Mouse (Mus musculus): ENCODE results near the gene Lypd5.

Lypd5 gene

DNA sequence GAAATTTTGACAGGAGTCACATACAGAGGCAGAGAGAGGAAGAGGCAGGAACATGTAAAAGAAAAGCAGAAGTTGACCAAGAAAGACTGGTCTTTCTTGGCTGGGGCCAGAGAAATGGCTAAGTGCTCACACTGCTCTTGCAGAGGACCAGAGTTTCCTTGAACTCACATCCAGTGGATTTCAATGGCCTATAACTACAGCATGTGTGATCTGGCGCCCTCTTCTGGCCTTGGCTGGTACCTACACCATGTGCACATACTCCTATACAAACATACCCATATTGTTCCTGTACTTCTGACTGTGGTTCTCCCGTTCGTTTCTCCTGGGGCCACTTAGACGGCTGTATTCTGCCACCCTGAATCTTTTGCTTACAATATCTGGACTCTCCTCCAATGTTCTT lies 12.0 kb downstream of the Lypd5 start:
- DNase-seq (ENCODE audit: low read depth) = peak; percentile 35

GRCm38 (mm10) chr7:24363228-24363627 lies 14.2 kb downstream of the Lypd5 start:
- peak; percentile 68 for DNase-seq (ENCODE audit: low read depth)

DNA sequence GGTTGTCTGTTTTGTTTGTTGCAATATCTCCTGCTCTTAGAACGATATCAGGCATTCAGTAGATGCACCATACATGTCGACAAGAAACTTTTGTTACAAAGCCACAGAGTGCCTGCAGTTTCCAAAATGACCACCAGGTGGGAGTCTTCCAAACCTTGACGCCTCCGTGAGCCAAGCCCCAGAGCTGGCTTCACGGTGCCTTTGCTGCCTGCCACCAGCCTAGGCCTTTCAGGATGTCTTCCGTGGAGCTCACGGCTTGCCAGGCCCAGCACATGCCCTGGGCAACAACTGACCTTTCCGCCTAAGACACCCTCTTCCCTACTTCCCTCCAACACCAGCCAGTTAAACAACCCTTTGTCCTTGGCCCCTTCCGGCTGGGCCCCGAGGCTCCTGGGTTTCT lies 15.8 kb downstream of the Lypd5 start:
- DNase-seq (ENCODE audit: low read depth) = peak; percentile 97

- peak; percentile 88 for DNase-seq (ENCODE audit: low read depth)
Observed at GRCm38 (mm10) chr7:24365258-24366014, 16.4 kb downstream of the Lypd5 start.

DNA sequence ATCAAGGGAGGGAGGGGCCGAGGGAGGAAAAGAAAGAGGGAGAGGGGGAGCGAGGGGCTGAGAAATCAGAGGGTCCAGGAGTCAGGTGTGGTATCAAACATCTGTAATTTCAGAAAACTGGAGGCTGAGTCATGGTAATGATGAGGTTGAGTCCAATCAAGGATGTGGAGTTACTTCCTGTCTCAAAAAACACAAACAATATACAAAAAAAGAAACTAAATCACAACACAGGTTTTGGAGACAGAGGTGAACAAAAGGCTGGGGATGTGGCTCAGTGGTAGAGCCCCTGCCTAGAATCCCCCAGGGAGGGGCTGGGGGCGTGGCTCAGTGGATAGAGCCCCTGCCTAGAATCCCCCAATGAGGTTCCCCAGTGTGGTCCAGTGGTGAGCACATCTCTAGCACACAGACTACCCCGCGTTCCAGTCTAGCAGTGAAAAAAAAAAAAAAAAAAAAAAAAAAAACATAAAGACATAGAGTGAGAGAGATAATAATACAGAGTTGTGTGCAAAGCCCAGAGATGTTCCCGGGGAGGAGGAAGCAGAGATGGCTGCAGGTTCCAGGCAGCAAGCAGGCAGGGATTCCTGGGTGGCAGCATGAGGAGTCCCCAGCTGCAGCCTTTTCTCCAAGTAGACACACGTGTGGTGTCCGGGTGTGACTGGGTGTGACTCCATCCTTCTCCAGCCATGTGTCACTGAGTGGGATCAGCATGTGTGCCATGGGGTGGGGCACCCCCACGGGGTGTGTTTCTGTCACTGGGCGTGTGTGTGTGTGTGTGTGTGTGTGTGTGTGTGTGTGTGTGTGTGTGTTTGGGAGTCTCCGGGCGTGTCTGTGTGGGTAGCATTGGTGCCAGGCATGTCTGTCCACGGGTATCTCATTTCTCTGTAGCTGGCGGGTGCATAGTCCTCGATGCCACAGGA lies 18.0 kb downstream of the Lypd5 start:
- no peak for DNase-seq (ENCODE audit: low read depth)

GRCm38 (mm10) chr7:24368226-24368625 lies 19.2 kb downstream of the Lypd5 start:
- DNase-seq (ENCODE audit: low read depth) = no peak

DNA sequence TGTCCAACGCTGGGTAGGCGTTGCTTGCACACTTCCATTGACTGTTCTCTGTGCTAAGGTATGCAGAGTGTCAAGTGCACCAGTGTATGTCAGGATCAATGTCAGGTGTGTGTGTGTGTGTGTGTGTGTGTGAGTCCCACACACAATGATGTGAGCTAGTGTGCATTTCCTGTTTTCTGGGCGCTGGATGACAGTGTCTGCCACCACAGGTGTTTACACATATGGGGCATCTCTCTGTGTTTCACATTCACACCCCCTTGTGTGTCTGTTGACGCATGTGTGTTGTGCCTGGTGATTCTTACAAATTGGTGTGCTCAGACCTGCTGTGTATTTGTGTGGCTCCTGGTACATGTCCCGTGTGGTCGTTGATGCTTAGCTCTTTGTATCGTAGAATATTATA lies 19.9 kb downstream of the Lypd5 start:
- no peak for DNase-seq (ENCODE audit: low read depth)

GRCm38 (mm10) chr7:24369731-24370541 lies 20.9 kb downstream of the Lypd5 start, which contains the start of gene Kcnn4:
TSS of gene Kcnn4 (plus strand) at chr7:24370263.
- peak; percentile 50 for DNase-seq (ENCODE audit: low read depth)

DNA sequence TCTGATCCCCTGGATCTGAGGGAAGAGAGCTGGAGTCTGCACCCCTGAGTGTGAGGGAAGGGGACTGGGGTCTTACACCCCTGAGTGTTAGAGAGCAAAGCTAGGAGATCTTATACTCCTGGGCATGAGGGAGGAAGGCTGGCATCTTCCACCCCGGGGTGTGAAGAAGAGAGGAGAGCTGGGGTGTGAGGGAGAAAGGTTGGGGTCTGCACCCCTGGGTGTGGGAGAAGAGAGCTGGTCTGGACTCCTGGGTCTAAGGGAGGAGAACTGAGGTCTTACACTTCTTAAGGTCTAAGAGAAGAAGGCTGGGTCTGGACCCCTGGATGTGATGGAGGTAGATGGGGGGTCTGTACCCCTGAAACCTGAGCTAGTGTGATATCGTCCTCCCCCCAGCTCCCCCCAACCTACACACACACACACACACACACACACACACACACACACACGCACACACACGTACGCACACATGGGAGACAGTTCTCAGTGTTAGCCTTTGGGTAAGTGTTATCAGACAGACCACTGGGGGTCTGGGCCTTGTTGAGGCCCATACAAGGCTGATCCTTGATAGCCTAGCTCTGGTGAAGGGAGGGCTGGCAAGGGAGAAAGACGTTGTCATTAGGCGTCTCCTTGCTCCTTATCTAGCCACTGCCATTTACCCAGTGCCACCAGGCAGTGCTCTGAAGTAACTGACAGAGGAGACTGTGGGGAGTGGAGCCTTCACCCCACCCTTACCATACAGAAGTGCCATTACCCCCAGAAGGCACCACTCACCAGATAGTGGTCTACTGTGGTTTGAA lies 22.2 kb downstream of the Lypd5 start:
- no peak for DNase-seq (ENCODE audit: low read depth)

DNA sequence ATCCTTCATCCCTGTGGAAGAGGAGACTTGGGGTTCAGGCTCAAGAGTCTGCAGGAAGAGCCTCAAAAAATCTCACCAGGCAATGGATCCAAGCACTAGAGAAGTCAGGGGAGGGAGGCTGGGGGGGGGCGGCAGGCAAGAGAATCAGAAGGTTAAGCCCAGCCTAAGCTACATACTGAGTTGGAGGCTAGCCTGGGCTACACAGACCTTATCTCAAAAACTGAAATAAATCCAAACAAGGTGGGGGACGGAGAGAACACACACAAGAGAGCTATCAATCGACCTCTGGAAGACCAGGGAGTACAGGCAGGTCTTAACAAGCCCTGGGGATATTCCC lies 22.8 kb downstream of the Lypd5 start:
- no peak for DNase-seq (ENCODE audit: low read depth)

GRCm38 (mm10) chr7:24372300-24372699 lies 23.3 kb downstream of the Lypd5 start:
- DNase-seq (ENCODE audit: low read depth) = no peak

GRCm38 (mm10) chr7:24372786-24373185 lies 23.8 kb downstream of the Lypd5 start:
- no peak for DNase-seq (ENCODE audit: low read depth)

DNA sequence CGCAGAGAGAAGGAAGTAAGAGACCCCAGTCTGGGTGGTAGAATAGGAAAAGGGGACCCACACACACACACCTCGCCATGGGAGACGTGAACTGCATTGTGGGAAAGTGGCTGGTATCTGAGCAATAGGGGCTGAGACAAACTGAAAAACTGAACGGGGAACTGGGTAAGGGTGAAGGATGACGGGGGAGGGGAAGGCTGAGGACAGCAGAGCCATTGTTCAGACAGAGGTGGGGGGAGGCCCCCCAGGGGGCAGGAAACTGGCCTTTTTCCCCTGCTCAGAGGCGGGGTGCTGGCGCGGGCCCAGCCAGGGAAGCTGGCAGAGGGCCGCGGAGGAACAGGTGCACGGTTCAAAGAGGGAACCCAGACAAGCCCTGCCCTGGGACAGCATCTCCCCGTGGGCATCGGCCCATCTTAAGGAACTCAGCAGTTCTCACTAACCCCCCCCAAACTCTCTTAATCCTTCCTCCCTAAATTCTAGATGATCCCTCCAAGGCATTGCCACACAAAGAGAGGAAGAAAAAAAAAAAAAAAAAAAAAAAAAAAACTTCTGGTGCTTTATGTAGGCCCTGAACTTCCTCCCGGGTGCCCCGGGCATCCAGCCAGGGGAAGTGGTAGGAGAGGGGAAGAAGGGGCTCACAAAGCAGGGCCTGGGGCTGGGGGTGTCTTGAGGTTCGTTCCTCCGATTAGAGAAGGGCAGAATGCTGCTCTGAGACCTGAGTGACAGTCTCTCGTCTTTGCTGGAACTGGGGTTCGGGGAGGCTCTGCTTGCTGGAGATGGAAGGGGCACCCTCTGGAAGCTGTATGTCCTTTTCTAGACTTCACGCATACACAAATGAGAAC lies 24.8 kb downstream of the Lypd5 start:
- no peak for DNase-seq (ENCODE audit: low read depth)

GRCm38 (mm10) chr7:24376456-24376855 lies 27.5 kb downstream of the Lypd5 start:
- DNase-seq (ENCODE audit: low read depth) = no peak

- peak; percentile 47 for DNase-seq (ENCODE audit: low read depth)
Observed at GRCm38 (mm10) chr7:24377091-24377865, 28.3 kb downstream of the Lypd5 start.

GRCm38 (mm10) chr7:24378049-24378701 lies 29.2 kb downstream of the Lypd5 start:
- peak; percentile 61 for DNase-seq (ENCODE audit: low read depth)

- DNase-seq (ENCODE audit: low read depth) = no peak
Observed at GRCm38 (mm10) chr7:24379934-24380333, 30.9 kb downstream of the Lypd5 start.

- DNase-seq (ENCODE audit: low read depth) = no peak
Observed at GRCm38 (mm10) chr7:24380370-24380769, 31.4 kb downstream of the Lypd5 start.

GRCm38 (mm10) chr7:24382730-24383372 lies 33.9 kb downstream of the Lypd5 start:
- no peak for DNase-seq (ENCODE audit: low read depth)
